Mouse (Mus musculus) adipocyte (in vitro differentiated cells): ENCODE data around the gene Htra1.

Experiments used
- DNase-seq: peaks from one replicate; pipeline ENCODE4 v3.0.0-alpha.2; 2016; ENCODE audit warnings: low spot score

The Htra1 gene

GRCm38 (mm10) chr7:130966876-130967275 lies 31.0 kb downstream of the Htra1 start:
- no peak for DNase-seq

GRCm38 (mm10) chr7:130967901-130968300 lies 32.0 kb downstream of the Htra1 start:
- no peak for DNase-seq

- peak; percentile 36 for DNase-seq
These were observed 32.6 kb downstream of the Htra1 start for GRCm38 (mm10) chr7:130968537-130968936.

GRCm38 (mm10) chr7:130969076-130969475 lies 33.2 kb downstream of the Htra1 start:
- peak; percentile 10 for DNase-seq

- DNase-seq: no peak
These were observed 33.6 kb downstream of the Htra1 start for GRCm38 (mm10) chr7:130969507-130969906.

GRCm38 (mm10) chr7:130972767-130973166 lies 36.9 kb downstream of the Htra1 start:
- DNase-seq: peak; percentile 15

GRCm38 (mm10) chr7:130976305-130976935 lies 40.5 kb downstream of the Htra1 start:
- DNase-seq: no peak

GRCm38 (mm10) chr7:130977794-130978521 lies 42.0 kb downstream of the Htra1 start:
- peak; percentile 63 for DNase-seq

GRCm38 (mm10) chr7:130978545-130978944 lies 42.6 kb downstream of the Htra1 start:
- DNase-seq: no peak

- DNase-seq: no peak
These were observed 44.2 kb downstream of the Htra1 start for GRCm38 (mm10) chr7:130980130-130980529.

GRCm38 (mm10) chr7:130982371-130982770 lies 46.5 kb downstream of the Htra1 start:
- no peak for DNase-seq

- DNase-seq: no peak
These were observed 47.0 kb downstream of the Htra1 start for GRCm38 (mm10) chr7:130982881-130983280.

GRCm38 (mm10) chr7:130984294-130984693 lies 48.4 kb downstream of the Htra1 start:
- DNase-seq: no peak

- no peak for DNase-seq
These were observed 49.3 kb downstream of the Htra1 start for GRCm38 (mm10) chr7:130985193-130985592.

- peak; percentile 49 for DNase-seq
These were observed 49.8 kb downstream of the Htra1 start for GRCm38 (mm10) chr7:130985716-130986115.

GRCm38 (mm10) chr7:130988146-130988545 lies 52.2 kb downstream of the Htra1 start:
- DNase-seq: no peak

GRCm38 (mm10) chr7:130989371-130989770 lies 53.5 kb downstream of the Htra1 start:
- DNase-seq: no peak

- DNase-seq: no peak
These were observed 55.4 kb downstream of the Htra1 start for GRCm38 (mm10) chr7:130991174-130991789.

GRCm38 (mm10) chr7:130993907-130994306 lies 58.0 kb downstream of the Htra1 start:
- peak; percentile 17 for DNase-seq

GRCm38 (mm10) chr7:131001976-131002726 lies 66.2 kb downstream of the Htra1 start:
- no peak for DNase-seq

GRCm38 (mm10) chr7:131004071-131004470 lies 68.2 kb downstream of the Htra1 start:
- no peak for DNase-seq

- DNase-seq: no peak
These were observed 71.3 kb downstream of the Htra1 start for GRCm38 (mm10) chr7:131007221-131007620.
